Mouse (Mus musculus) ovary, adult 18-20 months (tissue): ENCODE results near the gene Tenm3.

Experiments
- DNase-seq: peaks from one replicate; pipeline ENCODE4 v3.0.0; 2022; ENCODE audit warnings: low spot score, mixed read lengths

The Tenm3 gene

DNA sequence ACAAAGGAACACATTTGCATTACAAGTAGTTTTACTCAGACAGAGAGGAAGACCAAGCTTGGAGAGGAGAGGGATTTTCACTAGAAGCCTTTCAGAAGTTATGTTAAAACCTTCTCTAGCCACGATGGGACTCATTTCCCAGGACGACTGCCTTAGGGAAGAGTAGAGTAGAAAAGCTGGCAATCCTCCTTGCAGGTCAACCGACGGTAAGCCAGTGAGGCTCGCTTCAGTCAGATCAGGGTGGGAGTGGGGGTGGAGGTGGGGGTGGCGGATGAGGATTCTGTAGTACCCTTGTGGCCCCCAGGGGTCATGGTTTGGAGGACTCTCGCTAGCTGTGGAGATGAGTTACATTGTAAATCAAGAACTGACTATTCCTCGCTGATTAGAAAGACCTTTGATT is 264.6 kb downstream of the Tenm3 start:
- no peak for DNase-seq

DNA sequence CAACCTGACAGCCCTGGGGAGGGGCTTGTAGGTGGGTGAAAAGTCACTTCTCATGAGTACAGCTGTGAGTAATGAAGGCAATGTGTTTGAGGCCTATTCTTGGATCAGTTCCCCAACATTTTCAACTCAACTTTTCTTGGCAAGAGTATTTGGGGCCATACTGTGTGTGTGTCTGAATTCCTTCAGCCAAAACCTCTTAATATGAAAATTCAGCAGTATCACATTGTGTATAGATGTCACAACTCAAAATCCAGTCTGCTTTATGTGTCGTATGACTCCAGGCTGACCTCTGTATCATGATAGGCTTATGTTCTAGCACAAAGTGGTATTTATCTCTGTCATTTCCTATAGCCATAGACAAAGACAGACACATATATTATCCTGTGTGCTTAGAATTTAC is 270.8 kb downstream of the Tenm3 start:
- no peak for DNase-seq

DNA sequence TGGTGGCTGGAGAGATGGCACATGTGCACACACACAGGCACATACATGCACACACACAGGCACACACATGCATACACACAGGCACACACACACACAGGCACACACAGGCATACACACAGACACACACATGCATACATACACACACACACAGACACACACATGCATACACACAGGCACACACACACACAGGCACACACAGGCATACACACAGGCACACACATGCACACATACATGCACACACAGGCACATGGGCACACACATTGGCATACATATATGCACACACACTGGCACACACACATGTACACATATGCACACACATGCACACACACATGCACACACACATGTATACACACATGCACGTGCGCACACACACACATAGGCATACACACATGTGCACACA is 271.4 kb downstream of the Tenm3 start:
- no peak for DNase-seq

DNA sequence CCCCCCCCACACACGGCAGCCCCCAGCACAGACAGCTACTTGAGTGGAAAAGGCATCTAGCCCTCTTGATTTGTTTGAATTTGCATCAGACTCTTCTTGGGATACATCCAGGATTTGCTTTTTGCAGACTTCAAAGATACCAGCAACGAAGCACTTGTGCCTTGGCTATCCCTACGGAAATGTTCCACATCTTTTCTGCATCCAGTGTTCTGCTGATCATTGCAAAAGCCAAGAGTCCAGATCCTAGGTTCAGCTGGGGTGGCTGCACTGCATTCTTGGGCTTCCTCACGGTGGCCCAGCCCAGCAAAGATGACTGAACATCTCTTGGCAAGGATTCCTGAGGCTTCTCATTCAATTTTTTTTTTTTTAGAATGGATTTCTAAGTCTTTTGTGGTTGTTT is 275.1 kb downstream of the Tenm3 start:
- no peak for DNase-seq

- DNase-seq: no peak
These were observed 275.7 kb downstream of the Tenm3 start for GRCm38 (mm10) chr8:48567929-48568607.

DNA sequence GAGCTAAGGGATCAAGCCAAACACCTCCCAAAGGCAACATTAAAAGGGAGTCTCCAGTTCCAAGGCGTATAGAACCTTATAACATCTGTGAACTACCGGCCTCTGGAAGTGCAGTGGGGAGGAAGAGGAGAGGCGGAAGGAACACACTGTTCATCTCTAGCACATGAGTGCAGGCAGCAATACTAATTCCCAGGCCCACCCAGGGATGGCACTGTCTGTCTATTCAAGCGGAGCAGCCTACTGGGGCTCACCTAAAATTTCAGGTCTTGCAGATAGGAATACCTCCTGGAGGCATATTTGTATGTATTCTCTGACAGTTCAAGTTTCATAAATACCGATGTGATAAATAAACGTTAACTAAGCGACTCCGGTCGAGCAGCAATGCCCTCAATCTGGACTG is 283.5 kb downstream of the Tenm3 start:
- no peak for DNase-seq

DNA sequence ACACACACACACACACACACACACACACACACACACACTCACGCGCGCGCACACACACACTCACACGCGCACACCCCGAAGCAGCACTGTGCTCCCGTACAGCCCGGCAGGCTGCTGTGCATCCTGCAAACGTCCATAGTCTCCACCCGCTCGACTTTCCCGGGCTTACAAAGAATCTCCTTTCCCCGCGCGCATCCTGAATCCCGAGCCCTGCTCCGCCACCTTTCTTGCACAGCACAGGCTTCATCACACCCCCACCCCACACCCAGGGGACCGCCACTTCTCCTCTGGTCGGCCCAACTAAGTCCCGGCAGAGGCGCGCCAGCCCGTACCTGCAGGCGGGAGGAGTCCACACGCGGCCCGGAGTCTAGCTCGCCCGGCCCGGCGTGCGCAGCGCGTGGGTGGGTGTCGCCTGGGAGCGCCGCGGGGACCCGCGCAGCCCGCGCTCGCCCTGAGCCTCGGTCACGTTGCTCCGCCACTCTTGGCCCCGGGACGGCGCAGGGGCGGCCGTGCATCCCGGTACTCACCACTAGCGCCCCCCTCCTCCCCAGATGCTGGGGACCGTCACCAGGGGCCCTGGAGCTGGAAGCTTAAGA is 288.1 kb downstream of the Tenm3 start:
- DNase-seq: no peak

- DNase-seq: peak; percentile 55
These were observed 288.8 kb downstream of the Tenm3 start for GRCm38 (mm10) chr8:48554762-48555545.

DNA sequence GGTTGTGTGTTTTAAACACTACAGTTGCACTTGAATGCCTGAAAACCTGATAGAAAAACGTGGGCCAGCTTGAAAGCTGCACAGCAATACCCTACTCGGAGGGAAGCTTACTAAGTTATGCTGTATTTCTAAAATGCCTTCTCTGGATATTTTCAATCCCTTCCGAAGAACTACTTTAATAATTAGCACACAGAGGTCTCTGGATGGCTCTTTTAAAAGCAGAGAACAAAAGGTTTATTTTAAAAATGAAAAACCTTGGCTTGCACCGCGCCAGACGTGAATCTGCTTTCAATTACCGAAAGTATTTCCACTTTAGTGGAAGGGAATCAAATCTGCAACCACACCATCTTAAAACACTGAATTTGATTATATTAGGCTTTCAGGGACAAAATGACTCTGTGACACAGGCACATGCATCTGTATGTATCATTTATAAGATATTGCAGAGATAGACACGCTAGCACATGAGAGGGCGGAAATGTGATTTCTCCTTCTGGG is 289.9 kb downstream of the Tenm3 start:
- no peak for DNase-seq

- DNase-seq: no peak
These were observed 291.4 kb downstream of the Tenm3 start for GRCm38 (mm10) chr8:48552306-48552705.

- no peak for DNase-seq
These were observed 292.4 kb downstream of the Tenm3 start for GRCm38 (mm10) chr8:48551370-48551769.

- no peak for DNase-seq
These were observed 294.8 kb downstream of the Tenm3 start for GRCm38 (mm10) chr8:48548908-48549307.

GRCm38 (mm10) chr8:48545631-48546030 is 298.1 kb downstream of the Tenm3 start:
- no peak for DNase-seq

GRCm38 (mm10) chr8:48544840-48545239 is 298.9 kb downstream of the Tenm3 start:
- no peak for DNase-seq

GRCm38 (mm10) chr8:48542141-48542540 is 301.6 kb downstream of the Tenm3 start:
- DNase-seq: no peak

DNA sequence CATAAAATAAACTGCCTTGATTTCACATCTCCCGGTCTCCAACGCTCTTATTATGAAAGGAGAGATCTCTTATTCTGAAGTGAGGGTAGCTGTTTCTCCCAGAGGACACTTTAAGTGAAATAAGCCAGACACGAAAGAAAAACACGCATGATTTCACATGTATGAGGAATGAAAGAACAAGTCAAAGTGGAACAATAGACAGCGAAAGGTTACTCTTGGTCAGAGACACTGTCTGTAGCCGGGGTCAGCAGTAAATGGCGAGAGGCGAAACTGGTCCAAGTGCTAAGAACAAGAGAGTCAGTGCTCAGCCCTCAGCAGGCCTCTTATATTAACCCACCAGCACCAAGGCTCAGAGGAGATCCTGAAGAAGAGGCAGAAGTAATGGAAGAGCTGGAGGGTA is 302.9 kb downstream of the Tenm3 start:
- no peak for DNase-seq

- no peak for DNase-seq
These were observed 307.9 kb downstream of the Tenm3 start for GRCm38 (mm10) chr8:48535833-48536232.

- no peak for DNase-seq
These were observed 312.0 kb downstream of the Tenm3 start for GRCm38 (mm10) chr8:48531795-48532194.

DNA sequence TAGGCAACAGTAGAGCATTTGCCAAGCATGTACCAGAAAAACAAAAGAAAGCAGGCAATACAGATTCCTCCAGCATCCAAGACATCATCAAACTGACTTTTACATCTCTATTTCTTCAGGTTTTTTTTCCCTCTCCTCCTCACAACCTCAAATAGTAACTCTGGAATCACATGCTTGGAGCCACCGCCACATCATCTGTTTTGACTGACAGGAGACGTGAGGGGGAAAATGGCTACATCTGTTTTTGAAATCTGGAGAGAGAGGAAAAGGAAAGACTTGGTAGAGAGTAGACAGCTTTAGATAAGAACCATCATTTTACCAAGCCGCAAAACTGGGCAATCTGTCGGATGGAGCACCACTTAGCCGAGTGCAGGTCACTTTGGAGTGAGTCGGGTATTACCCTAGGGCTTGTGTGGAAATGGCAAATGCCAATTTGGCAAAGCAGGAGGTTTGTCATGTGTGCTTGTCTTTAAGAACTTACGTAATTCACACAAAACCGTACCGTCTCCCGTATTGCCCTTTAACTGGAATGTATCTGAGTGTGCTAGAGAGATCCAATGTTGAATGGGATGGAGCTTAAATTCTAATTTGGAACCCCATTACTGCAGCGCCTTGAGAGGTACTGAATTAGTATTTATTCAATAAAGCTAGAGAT is 312.7 kb downstream of the Tenm3 start:
- DNase-seq: no peak

DNA sequence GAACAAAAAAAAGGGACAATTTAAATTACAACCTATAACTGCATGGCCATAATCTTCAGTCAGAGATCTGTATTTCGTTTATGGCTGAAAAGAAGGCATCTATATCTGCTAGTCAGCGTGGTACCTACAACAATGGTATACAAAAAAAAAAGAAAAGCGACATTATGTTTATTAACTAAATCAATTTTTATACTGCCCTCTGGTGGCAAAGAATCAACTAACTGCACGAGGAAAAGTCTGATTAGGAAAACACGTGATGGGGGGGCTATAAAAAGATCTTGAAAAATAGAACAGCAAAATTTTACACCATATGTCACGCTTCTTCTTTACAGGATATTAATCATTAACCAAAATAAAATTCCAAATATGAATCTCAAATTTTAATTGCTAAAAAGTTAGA is 316.3 kb downstream of the Tenm3 start:
- DNase-seq: no peak

DNA sequence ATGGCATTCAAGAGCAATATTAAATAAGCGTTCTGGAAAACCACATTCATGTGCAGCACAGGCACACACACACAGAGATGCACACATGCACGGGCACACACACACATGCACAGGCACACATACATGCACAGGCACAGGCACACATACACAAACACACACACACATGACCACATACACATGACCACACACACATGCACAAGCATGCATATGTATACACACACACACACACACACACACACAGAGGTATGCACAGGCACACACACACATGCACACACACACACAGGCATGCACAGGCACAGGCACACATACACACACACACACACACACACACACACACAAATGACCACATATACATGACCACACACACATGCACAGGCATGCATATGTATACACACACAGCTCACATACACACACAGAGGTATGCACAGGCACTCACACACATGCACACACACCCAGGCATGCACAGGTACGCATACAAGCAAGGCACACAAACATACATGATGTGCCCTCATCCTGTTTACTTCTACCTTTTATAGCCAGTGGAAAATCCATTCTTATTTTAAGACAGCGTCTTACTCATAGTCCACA is 321.1 kb downstream of the Tenm3 start:
- DNase-seq: no peak

GRCm38 (mm10) chr8:48522004-48522403 is 321.7 kb downstream of the Tenm3 start:
- no peak for DNase-seq
